Mouse (Mus musculus): ENCODE measurements around the gene Ifne. TPM values are rescaled to one million over a fixed set of nuclear protein-coding genes. Genes with fewer than 3 reads are reported as not detected.
A peak's percentile ranks its signal among the peaks of the same experiment; 100 is the strongest.

Ifne gene
- polyA plus RNA-seq, 1 experiment from 2014 or later = not detected

MicroRNAs encoded within 50 kb of the gene (microRNA counts, 519-probe panel; counts per million panel counts)
- microRNA mmu-miR-31 = 2,442 counts per million, percentile 39 among the panel's probes with 10 or more counts

Small RNAs within 50 kb of the gene (microRNA-seq; reads per million reads assigned to microRNA genes)
- 121 reads per million, percentile 59 among the genes with 10 or more reads in this experiment for gene Mir31

Other genes starting within 250 kb of the Ifne start
- not detected in 2 replicates for gene C87499, start 245.8 kb downstream of the Ifne start, polyA plus RNA-seq (2015; fragmentation: Nextera tagmentation; extraction: Ambion mirVana)
- gene Ifna13, start 235.7 kb downstream of the Ifne start, polyA plus RNA-seq (2015; fragmentation: Nextera tagmentation; extraction: Ambion mirVana) = not detected in 2 replicates
- gene Ifna16, start 203.3 kb downstream of the Ifne start, polyA plus RNA-seq (2015; fragmentation: Nextera tagmentation; extraction: Ambion mirVana) = not detected in 2 replicates
- not detected in 2 replicates for gene Ifna2, start 196.3 kb downstream of the Ifne start, polyA plus RNA-seq (2015; fragmentation: Nextera tagmentation; extraction: Ambion mirVana)
- not detected in 2 replicates for gene Ifnab, start 188.8 kb downstream of the Ifne start, polyA plus RNA-seq (2015; fragmentation: Nextera tagmentation; extraction: Ambion mirVana)
- 1.1 and 1.2 TPM in 2 replicates for gene Gm26566, start 158.4 kb downstream of the Ifne start, polyA plus RNA-seq (2015; fragmentation: Nextera tagmentation; extraction: Ambion mirVana)
- 95.2 and 103 TPM in 2 replicates for gene Klhl9, start 157.7 kb downstream of the Ifne start, polyA plus RNA-seq (2015; fragmentation: Nextera tagmentation; extraction: Ambion mirVana)
- gene Gm13271, start 125.3 kb downstream of the Ifne start, polyA plus RNA-seq (2015; fragmentation: Nextera tagmentation; extraction: Ambion mirVana) = not detected in 2 replicates
- 0.30 and 0.49 TPM in 2 replicates for gene Gm13283, start 120.1 kb downstream of the Ifne start, polyA plus RNA-seq (2015; fragmentation: Nextera tagmentation; extraction: Ambion mirVana)
- gene Gm13290, start 106.4 kb downstream of the Ifne start, polyA plus RNA-seq (2015; fragmentation: Nextera tagmentation; extraction: Ambion mirVana) = 0.23 TPM in 1 of 2 replicates, not detected in the other
- not detected in 2 replicates for gene Gm13289, start 103.3 kb downstream of the Ifne start, polyA plus RNA-seq (2015; fragmentation: Nextera tagmentation; extraction: Ambion mirVana)
- 0.40 TPM in 1 of 2 replicates, not detected in the other for gene Gm13272, start 100.4 kb downstream of the Ifne start, polyA plus RNA-seq (2015; fragmentation: Nextera tagmentation; extraction: Ambion mirVana)
- 0.35 TPM in 1 of 2 replicates, not detected in the other for gene Ifnz, start 98.1 kb downstream of the Ifne start, polyA plus RNA-seq (2015; fragmentation: Nextera tagmentation; extraction: Ambion mirVana)
- not detected in 2 replicates for gene Gm13276, start 94.5 kb downstream of the Ifne start, polyA plus RNA-seq (2015; fragmentation: Nextera tagmentation; extraction: Ambion mirVana)
- not detected in 2 replicates for gene Gm13277, start 91.6 kb downstream of the Ifne start, polyA plus RNA-seq (2015; fragmentation: Nextera tagmentation; extraction: Ambion mirVana)
- not detected in 2 replicates for gene Gm13278, start 88.7 kb downstream of the Ifne start, polyA plus RNA-seq (2015; fragmentation: Nextera tagmentation; extraction: Ambion mirVana)
- gene Gm13275, start 85.7 kb downstream of the Ifne start, polyA plus RNA-seq (2015; fragmentation: Nextera tagmentation; extraction: Ambion mirVana) = not detected in 2 replicates
- not detected in 2 replicates for gene Gm13279, start 82.8 kb downstream of the Ifne start, polyA plus RNA-seq (2015; fragmentation: Nextera tagmentation; extraction: Ambion mirVana)
- 1.0 and 1.2 TPM in 2 replicates for gene Gm13285, start 80.5 kb downstream of the Ifne start, polyA plus RNA-seq (2015; fragmentation: Nextera tagmentation; extraction: Ambion mirVana)
- not detected in 2 replicates for gene Gm13287, start 76.9 kb downstream of the Ifne start, polyA plus RNA-seq (2015; fragmentation: Nextera tagmentation; extraction: Ambion mirVana)
- gene Gm13288, start 74.7 kb downstream of the Ifne start, polyA plus RNA-seq (2015; fragmentation: Nextera tagmentation; extraction: Ambion mirVana) = 0.08 TPM in 1 of 2 replicates, not detected in the other
- not detected in 2 replicates for gene Ifna7, start 64.0 kb downstream of the Ifne start, polyA plus RNA-seq (2015; fragmentation: Nextera tagmentation; extraction: Ambion mirVana)
- not detected in 2 replicates for gene Ifna11, start 60.2 kb downstream of the Ifne start, polyA plus RNA-seq (2015; fragmentation: Nextera tagmentation; extraction: Ambion mirVana)
- not detected in 2 replicates for gene Ifna6, start 52.8 kb downstream of the Ifne start, polyA plus RNA-seq (2015; fragmentation: Nextera tagmentation; extraction: Ambion mirVana)
- not detected in 2 replicates for gene Ifna5, start 44.7 kb downstream of the Ifne start, polyA plus RNA-seq (2015; fragmentation: Nextera tagmentation; extraction: Ambion mirVana)
- gene Ifna4, start 38.3 kb downstream of the Ifne start, polyA plus RNA-seq (2015; fragmentation: Nextera tagmentation; extraction: Ambion mirVana) = not detected in 2 replicates
- gene Ifna1, start 30.1 kb downstream of the Ifne start, polyA plus RNA-seq (2015; fragmentation: Nextera tagmentation; extraction: Ambion mirVana) = not detected in 2 replicates